8 mouse cellular contexts compared by ENCODE assay signal in the genomic region with DNA sequence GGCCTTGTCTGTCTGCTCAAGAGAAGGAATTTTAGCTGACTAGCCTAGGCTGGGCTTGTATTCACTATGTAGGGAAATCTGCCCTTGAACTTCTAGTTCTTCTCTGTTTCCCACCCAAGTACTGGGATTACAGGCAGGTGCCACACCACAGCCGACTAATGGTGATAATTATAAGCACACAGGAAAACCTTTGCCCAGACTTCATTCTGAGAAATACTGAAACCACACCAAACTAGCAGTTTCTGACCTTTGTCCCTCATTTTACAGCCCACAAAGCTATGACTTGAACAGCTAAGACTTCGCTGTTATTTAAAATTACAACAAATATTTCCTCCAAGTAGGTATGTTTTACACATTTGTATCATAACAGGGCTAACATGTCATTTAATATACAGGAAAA.
DNase-seq lines count a peak whose midpoint lies in the region; ATAC-seq and TF ChIP-seq lines count a peak whose summit lies in the region.

No protein-coding gene starts in this region.

- no peak for TF ChIP-seq POLR2A in small intestine, adult 2 months (IDR thresholded peaks at IDR 0.05; ENCODE audit: low read depth, low read length)

- no peaks in the 10 kb centered on the region for H3K36me3 ChIP-seq in ES-E14 (ENCODE audit: control insufficient read depth, insufficient read depth, low read length, poor library complexity, severe bottlenecking)
- no peaks in the 10 kb centered on the region for H3K36me3 ChIP-seq in forebrain, postnatal 0 days (ENCODE audit: insufficient read depth)
- H3K36me3 ChIP-seq in limb, embryonic 10.5 days: no peaks in the 10 kb centered on the region
- H3K36me3 ChIP-seq in small intestine, adult 2 months (ENCODE audit: control insufficient read depth, insufficient read depth, low read length): no peaks in the 10 kb centered on the region

- 18% methylated on average over 2 of the region's 2 CpGs for WGBS in forebrain, postnatal 0 days
- whole genome bisulfite sequencing in limb, embryonic 10.5 days: 25% methylated on average over 2 of the region's 2 CpGs
- 5% methylated on average over 2 of the region's 2 CpGs for WGBS in small intestine, adult 2 months

- in situ Hi-C loops in ES-E14 (cut with MboI; ENCODE audit: low sequenced_read_pairs in 2 of 2, unreplicated experiment in 2 of 2): no loop called here

- no peaks in the 10 kb centered on the region for H3K27me3 ChIP-seq in forebrain, postnatal 0 days (ENCODE audit: insufficient read depth, low read length)
- H3K27me3 ChIP-seq in limb, embryonic 10.5 days (ENCODE audit: low read depth, poor library complexity, severe bottlenecking): no peaks in the 10 kb centered on the region
- no peaks in the 10 kb centered on the region for H3K27me3 ChIP-seq in small intestine, adult 2 months (ENCODE audit: control insufficient read depth, insufficient read depth, low read length)

- H3K27ac ChIP-seq in ES-E14 (ENCODE audit: insufficient read depth, low read depth, low read length, poor library complexity, severe bottlenecking): no peak overlapping the region
- peak overlapping the region; percentile 96; the same call in 1 of the 2 replicates for H3K27ac ChIP-seq in forebrain, postnatal 0 days (ENCODE audit: low read depth, low read length)
- peak overlapping the region; percentile 97 for H3K27ac ChIP-seq in limb, embryonic 10.5 days
- peak overlapping the region; percentile 100 for H3K27ac ChIP-seq in small intestine, adult 2 months (ENCODE audit: insufficient read depth, low read depth, low read length)

- no peak for ATAC-seq in forebrain, postnatal 0 days

- peak overlapping the region; percentile 63 for H3K4me2 ChIP-seq in forebrain, postnatal 0 days (ENCODE audit: low read depth)

- peak overlapping the region; percentile 25; the same call in 1 of the 2 replicates for H3K9ac ChIP-seq in ES-E14 (ENCODE audit: insufficient read depth, low read depth, low read length, poor library complexity, severe bottlenecking)
- H3K9ac ChIP-seq in forebrain, postnatal 0 days: no peak overlapping the region

- H3K4me3 ChIP-seq in ES-E14 (ENCODE audit: insufficient read depth in 1 of 2, low read depth in 1 of 2, low read length in 2 of 2, poor library complexity in 1 of 2, severe bottlenecking in 1 of 2): peak overlapping the region; percentile 76 to 98
- peak overlapping the region; percentile 73 for H3K4me3 ChIP-seq in forebrain, postnatal 0 days (ENCODE audit: low read depth, low read length)
- H3K4me3 ChIP-seq in limb, embryonic 10.5 days: peak overlapping the region; percentile 92
- H3K4me3 ChIP-seq in small intestine, adult 2 months (ENCODE audit: low read depth, low read length): no peak overlapping the region

- intact Hi-C loops in left cerebral cortex, postnatal 14 days (cut with DNase I): loop anchor here (2.0 kb wide), 1 partner anchor 98 kb away; no protein-coding TSS in a partner anchor

- H3K9me3 ChIP-seq in ES-E14 (ENCODE audit: control insufficient read depth, insufficient read depth, low read depth, low read length): no peaks in the 10 kb centered on the region; the same call in 1 of the 2 replicates
- H3K9me3 ChIP-seq in forebrain, postnatal 0 days (ENCODE audit: low read length): no peaks in the 10 kb centered on the region
- no peaks in the 10 kb centered on the region for H3K9me3 ChIP-seq in limb, embryonic 10.5 days (replicated peaks)

- peak; percentile 16; the same call in 1 of the 2 replicates for TF ChIP-seq CTCF in forebrain, postnatal 0 days (IDR thresholded peaks at IDR 0.05; ENCODE audit: low read depth)
- TF ChIP-seq CTCF in small intestine, adult 2 months (IDR thresholded peaks at IDR 0.05; ENCODE audit: extremely low read depth, insufficient read length, insufficient replicate concordance, low read depth, low read length): no peak

- DNase-seq in B cell, adult 2 months: peak; percentile 31 to 45
- no peak for DNase-seq in ES-E14 (ENCODE audit: low read depth, low spot score)
- DNase-seq in forebrain, postnatal 0 days: no peak
- no peak for DNase-seq in limb, embryonic 10.5 days (ENCODE audit: low spot score)
- DNase-seq in layer of hippocampus, adult 8-10 months (ENCODE audit: low spot score in 2 of 2): no peak
- no peak for DNase-seq in left cerebral cortex, postnatal 14 days (ENCODE audit: low spot score in 2 of 2)
- DNase-seq in right cerebral cortex, adult 18-20 months: no peak

- H3K4me1 ChIP-seq in ES-E14 (ENCODE audit: control insufficient read depth in 2 of 2, insufficient read depth in 2 of 2, low read length in 2 of 2, poor library complexity in 1 of 2): peaks cover 4% of the 10 kb centered on the region in 2 experiments; a peak in 1 of 4 replicates
- H3K4me1 ChIP-seq in forebrain, postnatal 0 days (ENCODE audit: insufficient read depth): no peaks in the 10 kb centered on the region
- peaks cover 12% of the 10 kb centered on the region for H3K4me1 ChIP-seq in limb, embryonic 10.5 days
- peaks cover 8% of the 10 kb centered on the region; the same call in 1 of the 2 replicates for H3K4me1 ChIP-seq in small intestine, adult 2 months (ENCODE audit: control insufficient read depth, insufficient read depth, insufficient read length, low read length)

TF ChIP-seq in ES-E14, 5 proteins besides CTCF, POLR2A, EP300 and RAD21:
- TF ChIP-seq ZNF384 (IDR thresholded peaks at IDR 0.05; ENCODE audit: low read depth, low read length) (no peak), ZC3H11A (IDR thresholded peaks at IDR 0.05; ENCODE audit: borderline replicate concordance, low read depth, low read length) (no peak), MAFK (IDR thresholded peaks at IDR 0.05; ENCODE audit: insufficient read depth, low read depth, low read length) (no peak), CHD2 (IDR thresholded peaks at IDR 0.05; ENCODE audit: low read depth, low read length) (no peak), HCFC1 (IDR thresholded peaks at IDR 0.05; ENCODE audit: borderline replicate concordance, insufficient read depth, low read length) (no peak)

Comparison
In these comparisons a context has a peak if more than half of its experiments do, and no peak if none do; other contexts are left out.
1. DNase-seq: peak in B cell, adult 2 months (2 of 2); none in ES-E14 (single experiment), forebrain, postnatal 0 days (single experiment), limb, embryonic 10.5 days (single experiment), layer of hippocampus, adult 8-10 months (0 of 2), left cerebral cortex, postnatal 14 days (0 of 2) and right cerebral cortex, adult 18-20 months (single experiment).